1 mouse cellular context compared by ENCODE assay signal in genomic region chr9:50836097-50836496, GRCm38 (mm10).
TF ChIP-seq lines count a peak whose summit lies in the region.

No protein-coding gene starts in this region.

TF ChIP-seq in CH12.LX, 34 proteins besides CTCF, POLR2A, EP300 and RAD21 (continued from another document):
- TF ChIP-seq NELFE (IDR thresholded peaks at IDR 0.05; ENCODE audit: low read depth, low read length) (no peak), RCOR1 (conservative IDR thresholded peaks at IDR 0.05; ENCODE audit: low read depth, low read length) (no peak; the same call in 1 of the 2 replicates), CHD2 (IDR thresholded peaks at IDR 0.05; ENCODE audit: low read length) (no peak), E2F4 (IDR thresholded peaks at IDR 0.05; ENCODE audit: insufficient replicate concordance, low read depth, low read length) (no peak), CHD1 (IDR thresholded peaks at IDR 0.05; ENCODE audit: low read depth, low read length) (no peak), SMC3 (IDR thresholded peaks at IDR 0.05; ENCODE audit: low read depth, low read length) (no peak), ZNF384 (IDR thresholded peaks at IDR 0.05; ENCODE audit: low read depth, low read length) (no peak), POLR2AphosphoS2 (IDR thresholded peaks at IDR 0.05; ENCODE audit: low read depth, low read length) (no peak), MAFK (IDR thresholded peaks at IDR 0.05; ENCODE audit: insufficient replicate concordance, low read length) (peak; percentile 71), ZC3H11A (IDR thresholded peaks at IDR 0.05; ENCODE audit: low read depth, low read length) (no peak), IRF4 (IDR thresholded peaks at IDR 0.05; ENCODE audit: low read depth, low read length) (peak; percentile 92), MAX (IDR thresholded peaks at IDR 0.05; ENCODE audit: low read length) (no peak), TBP (conservative IDR thresholded peaks at IDR 0.05; ENCODE audit: low read depth, low read length) (0 out of 2 replicates have a peak, but pooled peaks have one; percentile 26), USF1 (IDR thresholded peaks at IDR 0.05; ENCODE audit: low read depth, low read length) (no peak), MAZ (IDR thresholded peaks at IDR 0.05; ENCODE audit: low read depth, low read length) (no peak), JUN (IDR thresholded peaks at IDR 0.05; ENCODE audit: insufficient read depth, low read depth, low read length) (peak; percentile 95), HCFC1 (IDR thresholded peaks at IDR 0.05; ENCODE audit: low read depth, low read length) (no peak), TCF12 (IDR thresholded peaks at IDR 0.05; ENCODE audit: low read depth, low read length) (peak; percentile 76), ZMIZ1 (IDR thresholded peaks at IDR 0.05; ENCODE audit: low read depth, low read length) (no peak), KAT2A (IDR thresholded peaks at IDR 0.05; ENCODE audit: insufficient replicate concordance, low read length) (no peak)
